Mouse (Mus musculus): Measurements from ENCODE around the gene Abcb4.

- TF ChIP-seq CHD2 (IDR thresholded peaks at IDR 0.05; ENCODE audit: low read length) (no peak), ETS1 (IDR thresholded peaks at IDR 0.05; ENCODE audit: low read depth, low read length) (no peak), ZC3H11A (IDR thresholded peaks at IDR 0.05; ENCODE audit: low read depth, low read length) (no peak), CTCF (IDR thresholded peaks at IDR 0.05 in 2 of 3, conservative IDR thresholded peaks at IDR 0.05 in 1 of 3; ENCODE audit: control insufficient read depth in 1 of 3, insufficient read depth in 1 of 3, low read depth in 2 of 3, low read length in 3 of 3, poor library complexity in 1 of 3, severe bottlenecking in 1 of 3) (no peak), ZNF384 (IDR thresholded peaks at IDR 0.05; ENCODE audit: low read depth, low read length) (no peak), MAX (IDR thresholded peaks at IDR 0.05; ENCODE audit: low read length) (no peak)
Measured at GRCm38 (mm10) chr5:8955544-8955943, 62.0 kb downstream of the Abcb4 start.

Measured in MEL (cell line).